Mouse (Mus musculus) MEL (cell line): ENCODE measurements around the gene Sema3f. TPM values are rescaled to one million over a fixed set of nuclear protein-coding genes. Genes with fewer than 3 reads are reported as not detected.

Experiments
- DNase-seq: peaks from one replicate; pipeline ENCODE4 v3.0.0; 2011; ENCODE audit warnings: low read depth, low spot score
- H3K27ac ChIP-seq: 2 replicates; pipeline ENCODE4 v1.5.1; 2012; ENCODE audit warnings: low read depth, mild to moderate bottlenecking, control low read depth, low read length, moderate library complexity; ENCODE audit not compliant: control insufficient read depth
- H3K27me3 ChIP-seq, 2 experiments: fragments of 150-350 bp in 1 of 2; sonication (generic) in 1 of 2; 2 replicates each; pipeline ENCODE4 v1.6.1; 2012; ENCODE audit warnings: low read length in 2 of 2, mild to moderate bottlenecking in 2 of 2, improper control_type of control experiment in 1 of 2, moderate library complexity in 1 of 2; ENCODE audit not compliant: insufficient read depth in 2 of 2, control insufficient read depth in 1 of 2
- H3K36me3 ChIP-seq, 2 experiments: 2 replicates each; pipeline ENCODE4 v1.6.1; 2012 to 2014; ENCODE audit warnings: low read length in 2 of 2, improper control_type of control experiment in 1 of 2, inconsistent platforms in 1 of 2, mild to moderate bottlenecking in 1 of 2; ENCODE audit not compliant: insufficient read depth in 2 of 2, control insufficient read depth in 1 of 2
- H3K4me1 ChIP-seq, 2 experiments: fragments of 150-350 bp in 1 of 2; sonication (generic) in 1 of 2; 2 replicates each; pipeline ENCODE4 v1.6.1; 2012; ENCODE audit warnings: low read length in 2 of 2, improper control_type of control experiment in 1 of 2, mild to moderate bottlenecking in 1 of 2; ENCODE audit not compliant: insufficient read depth in 2 of 2, control insufficient read depth in 1 of 2
- H3K4me3 ChIP-seq, 2 experiments: fragments of 150-350 bp in 1 of 2; sonication (generic) in 1 of 2; 2 replicates each; pipeline ENCODE4 v1.5.1; 2012; ENCODE audit warnings: low read depth in 2 of 2, low read length in 2 of 2, mild to moderate bottlenecking in 2 of 2, moderate library complexity in 2 of 2, control low read depth in 1 of 2, improper control_type of control experiment in 1 of 2; ENCODE audit not compliant: control insufficient read depth in 1 of 2, insufficient read depth in 1 of 2
- H3K79me2 ChIP-seq: 2 replicates; pipeline ENCODE4 v1.6.1; 2012; ENCODE audit warnings: mild to moderate bottlenecking, low read length, moderate library complexity; ENCODE audit not compliant: control insufficient read depth, poor library complexity, insufficient read depth
- H3K9ac ChIP-seq: 2 replicates; pipeline ENCODE4 v1.6.1; 2012; ENCODE audit warnings: low read depth, mild to moderate bottlenecking, control low read depth, low read length, moderate library complexity; ENCODE audit not compliant: control insufficient read depth, poor library complexity, severe bottlenecking
- H3K9me3 ChIP-seq: fragments of 150-350 bp; sonication (generic); replicated peaks from 2 replicates; pipeline ENCODE4 v1.6.1; 2012; ENCODE audit warnings: mild to moderate bottlenecking, low read length, improper control_type of control experiment, moderate library complexity; ENCODE audit not compliant: insufficient read depth
- BHLHE40 ChIP-seq: IDR thresholded peaks from 2 replicates; pipeline ENCODE4 v1.6.1; 2012; ENCODE audit warnings: low read depth, mild to moderate bottlenecking, inconsistent platforms, low read length, improper control_type of control experiment, borderline replicate concordance
- CTCF ChIP-seq, 3 experiments: IDR thresholded peaks in 2 of 3; conservative IDR thresholded peaks in 1 of 3; 2 replicates each; pipeline ENCODE4 v1.5.1; 2011 to 2012; ENCODE audit warnings: low read length in 3 of 3, low read depth in 2 of 3, mild to moderate bottlenecking in 2 of 3, improper control_type of control experiment in 1 of 3, inconsistent platforms in 1 of 3, mixed read lengths in 1 of 3, moderate library complexity in 1 of 3; ENCODE audit not compliant: control insufficient read depth in 1 of 3, insufficient read depth in 1 of 3, poor library complexity in 1 of 3, severe bottlenecking in 1 of 3
- ELF1 ChIP-seq: IDR thresholded peaks from 2 replicates; pipeline ENCODE4 v1.6.1; 2014; ENCODE audit warnings: low read depth, mild to moderate bottlenecking, inconsistent platforms, low read length, improper control_type of control experiment, moderate library complexity
- GATA1 ChIP-seq: IDR thresholded peaks from 2 replicates; pipeline ENCODE4 v1.6.1; 2011; ENCODE audit warnings: low read depth, low read length, improper control_type of control experiment
- HCFC1 ChIP-seq: IDR thresholded peaks from 2 replicates; pipeline ENCODE4 v1.6.1; 2012; ENCODE audit warnings: low read depth, mild to moderate bottlenecking, inconsistent platforms, low read length, improper control_type of control experiment, moderate library complexity
- JUND ChIP-seq: IDR thresholded peaks from 2 replicates; pipeline ENCODE4 v1.6.1; 2011; ENCODE audit warnings: low read depth, mild to moderate bottlenecking, improper control_type of control experiment, low read length
- MAFK ChIP-seq: IDR thresholded peaks from 2 replicates; pipeline ENCODE4 v1.6.1; 2011; ENCODE audit warnings: low read depth, mild to moderate bottlenecking, low read length, improper control_type of control experiment, borderline replicate concordance
- MAX ChIP-seq: IDR thresholded peaks from 2 replicates; pipeline ENCODE4 v1.6.1; 2011; ENCODE audit warnings: low read length, improper control_type of control experiment
- MEF2A ChIP-seq: IDR thresholded peaks from 2 replicates; pipeline ENCODE4 v1.6.1; 2014; ENCODE audit warnings: low read depth, mild to moderate bottlenecking, inconsistent platforms, low read length, improper control_type of control experiment; ENCODE audit not compliant: poor library complexity, insufficient replicate concordance, severe bottlenecking; ENCODE audit errors: extremely low read depth
- MYC ChIP-seq: IDR thresholded peaks from 2 replicates; pipeline ENCODE4 v1.6.1; 2011; ENCODE audit warnings: low read depth, mild to moderate bottlenecking, low read length, improper control_type of control experiment, moderate library complexity
- POLR2A ChIP-seq, 2 experiments: IDR thresholded peaks; 2 replicates each; pipeline ENCODE4 v1.6.1; 2011 to 2012; ENCODE audit warnings: low read length in 2 of 2, mild to moderate bottlenecking in 2 of 2, control low read depth in 1 of 2, improper control_type of control experiment in 1 of 2, low read depth in 1 of 2, moderate library complexity in 1 of 2; ENCODE audit not compliant: control insufficient read depth in 1 of 2, insufficient read depth in 1 of 2, poor library complexity in 1 of 2
- POLR2AphosphoS5 ChIP-seq: IDR thresholded peaks from 2 replicates; pipeline ENCODE4 v1.6.1; 2012; ENCODE audit warnings: low read depth, borderline replicate concordance, mild to moderate bottlenecking, inconsistent platforms, low read length, moderate library complexity, mixed read lengths
- RAD21 ChIP-seq: IDR thresholded peaks from 2 replicates; pipeline ENCODE4 v1.6.1; 2011; ENCODE audit warnings: mild to moderate bottlenecking, low read depth, low read length, improper control_type of control experiment
- SIN3A ChIP-seq: IDR thresholded peaks from 2 replicates; pipeline ENCODE4 v1.6.1; 2012; ENCODE audit warnings: low read length, improper control_type of control experiment, inconsistent platforms
- USF1 ChIP-seq: IDR thresholded peaks from 2 replicates; pipeline ENCODE4 v1.6.1; 2014; ENCODE audit warnings: low read depth, mild to moderate bottlenecking, inconsistent platforms, low read length, improper control_type of control experiment, moderate library complexity
- ZMIZ1 ChIP-seq: IDR thresholded peaks from 2 replicates; pipeline ENCODE4 v1.6.1; 2012; ENCODE audit warnings: low read depth, mild to moderate bottlenecking, inconsistent platforms, low read length, improper control_type of control experiment, moderate library complexity
- ZNF384 ChIP-seq: IDR thresholded peaks from 2 replicates; pipeline ENCODE4 v1.6.1; 2012; ENCODE audit warnings: low read depth, mild to moderate bottlenecking, inconsistent platforms, low read length, improper control_type of control experiment
- polyA plus RNA-seq, 2 experiments: library from polyadenylated mRNA; stranded (reverse) in 1 of 2; unstranded in 1 of 2; fragments of >175 nt in 1 of 2; fragments of >200 nt in 1 of 2; gene quantifications; 2 replicates each; pipeline versions ENCODE4 v1.2.1 to v1.2.4; 2012; ENCODE audit warnings: low replicate concordance in 2 of 2, low read depth in 1 of 2; ENCODE audit not compliant: insufficient read length in 2 of 2, insufficient read depth in 1 of 2, missing spikeins in 1 of 2
- total RNA-seq: library from RNA; depleted of rRNA; stranded (reverse); fragments of 300-350 nt; gene quantifications from 2 replicates; pipeline ENCODE4 v1.2.3, GENCODE M21; 2012; rRNA removed

Sema3f gene
- not detected in 2 replicates for total RNA-seq
- polyA plus RNA-seq = not detected

DNA sequence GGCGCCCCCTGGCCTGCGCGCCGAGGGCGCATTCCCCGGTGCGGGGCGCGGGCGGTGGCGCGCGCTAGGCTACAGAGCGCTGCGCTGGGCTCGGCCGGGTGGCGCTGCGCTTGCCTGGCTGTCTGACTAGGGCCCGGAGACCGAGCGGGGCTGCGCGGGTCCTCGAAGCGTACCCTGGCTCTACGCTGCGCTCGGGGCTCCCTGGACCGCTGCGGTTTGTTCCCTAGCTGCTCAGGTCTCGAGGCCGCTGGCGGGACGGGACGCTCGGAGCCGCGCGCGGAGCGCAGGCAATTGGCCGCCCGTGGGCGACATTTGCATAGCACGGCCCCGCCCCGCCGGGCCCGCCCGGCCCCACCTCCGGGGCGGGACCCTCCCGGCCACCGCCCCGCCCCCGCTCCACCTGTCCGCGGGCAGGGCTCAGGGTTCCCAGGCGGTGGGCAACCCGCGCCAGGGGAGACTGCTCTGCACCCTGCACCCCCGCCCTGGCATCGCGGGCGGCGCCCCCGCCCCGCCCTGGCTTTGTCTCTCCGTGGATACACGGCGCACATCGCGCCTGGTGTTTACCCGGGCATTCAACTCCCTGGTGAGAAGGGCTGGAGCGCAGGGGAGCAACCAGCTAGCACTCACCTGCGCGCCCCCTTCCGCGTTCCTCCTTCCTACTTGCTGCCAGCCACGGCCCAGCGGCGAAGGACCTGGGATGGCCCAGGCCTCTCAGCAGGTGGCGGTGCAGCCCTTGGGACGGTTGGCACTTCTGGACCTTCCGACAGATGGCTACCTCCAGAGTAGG, at the start of gene Sema3f:
TSS of gene Sema3f (minus strand) at position 779 of the 787 bp plus-strand sequence.
- TF ChIP-seq CTCF (IDR thresholded peaks at IDR 0.05 in 2 of 3, conservative IDR thresholded peaks at IDR 0.05 in 1 of 3; ENCODE audit: control insufficient read depth in 1 of 3, insufficient read depth in 1 of 3, low read depth in 2 of 3, low read length in 3 of 3, poor library complexity in 1 of 3, severe bottlenecking in 1 of 3) = peak in 1 of 3 experiments; percentile 7; a peak in 1 of 6 replicates
- no peak for TF ChIP-seq ELF1
- TF ChIP-seq HCFC1 = no peak
- TF ChIP-seq MAFK = no peak
- TF ChIP-seq, all 39 proteins: peak for 1
- H3K27ac ChIP-seq = no peak within 1 kb of the TSS
- H3K36me3 ChIP-seq = no peaks in the 10 kb centered on the region
- H3K4me3 ChIP-seq = peak within 1 kb of the TSS; percentile 30 to 43; a peak in 3 of 4 replicates
- H3K9ac ChIP-seq = peak within 1 kb of the TSS; percentile 27; the same call in 1 of the 2 replicates
- H3K27me3 ChIP-seq = no peaks in the 10 kb centered on the region; a peak in 2 of 4 replicates
- peaks cover 0 to 3% of the 10 kb centered on the region in 2 experiments; a peak in 1 of 4 replicates for H3K4me1 ChIP-seq
- H3K79me2 ChIP-seq = no peaks in the 10 kb centered on the region
- no peaks in the 10 kb centered on the region for H3K9me3 ChIP-seq
- peak; percentile 77 for DNase-seq

GRCm38 (mm10) chr9:107759593-107759992, 49.3 kb upstream of the Sema3f start:
- Histone ChIP-seq H3K27ac (no peak overlapping the region), H3K36me3 (peaks cover 26 to 64% of the 10 kb centered on the region in 2 experiments), H3K4me1 (peaks cover 2 to 8% of the 10 kb centered on the region in 2 experiments; a peak in 1 of 4 replicates), H3K4me3 (no peak overlapping the region), H3K79me2 (peaks cover 3% of the 10 kb centered on the region; the same call in 1 of the 2 replicates), H3K9ac (no peak overlapping the region), H3K27me3 (no peaks in the 10 kb centered on the region), H3K9me3 (no peaks in the 10 kb centered on the region)
- peak; percentile 62 for DNase-seq
- TF ChIP-seq POLR2AphosphoS5 (no peak), BHLHE40 (no peak), USF1 (no peak), POLR2A (IDR thresholded peaks at IDR 0.05; ENCODE audit: control insufficient read depth in 1 of 2, insufficient read depth in 1 of 2, low read depth in 1 of 2, low read length in 2 of 2, poor library complexity in 1 of 2) (no peak), ZMIZ1 (no peak), ZNF384 (peak; percentile 66), MYC (no peak), SIN3A (0 out of 2 replicates have a peak, but pooled peaks have one; percentile 24), JUND (no peak), MEF2A (no peak), RAD21 (no peak), GATA1 (no peak), MAX (no peak)
